Mouse (Mus musculus) kidney, adult 2 months (tissue): ENCODE measurements around the gene Rnd2.

Source experiments
- CTCF ChIP-seq: fragments of 200-500 bp; conservative IDR thresholded peaks from 2 replicates; pipeline ENCODE4 v1.5.1; 2011; ENCODE audit warnings: low read depth, mild to moderate bottlenecking, control low read depth, low read length, moderate library complexity, mixed read lengths; ENCODE audit not compliant: insufficient read depth, insufficient read length
- POLR2A ChIP-seq: fragments of 200-500 bp; IDR thresholded peaks from one replicate; pipeline ENCODE4 v1.6.1; 2011; ENCODE audit warnings: low read depth, low read length, control low read depth

- TF ChIP-seq POLR2A (no peak), CTCF (no peak)
Observed at GRCm38 (mm10) chr11:101418991-101419390, 45.8 kb upstream of the Rnd2 start.
